Mouse (Mus musculus) liver, embryonic 14.5 days (tissue): Measurements from ENCODE around the gene Gm20503.

Experiments
- CTCF ChIP-seq: IDR thresholded peaks from 2 replicates; pipeline ENCODE4 v1.5.1; 2016; ENCODE audit warnings: antibody characterized with exemption, low read depth, control low read depth
- EP300 ChIP-seq: IDR thresholded peaks from 2 replicates; pipeline ENCODE4 v1.6.1; 2016; ENCODE audit warnings: antibody characterized with exemption, low read depth

GRCm38 (mm10) chr4:59051081-59051480 is 48.1 kb downstream of the Gm20503 start:
- TF ChIP-seq EP300 (no peak), CTCF (no peak)
